Mouse (Mus musculus) cortical plate, adult 2 months (tissue): ENCODE results near the gene Hbq1a.

Experiments
- CTCF ChIP-seq: fragments of 200-500 bp; IDR thresholded peaks from 2 replicates; pipeline ENCODE4 v1.5.1; 2011; ENCODE audit warnings: mild to moderate bottlenecking, control low read depth, low read length; ENCODE audit not compliant: insufficient read depth; ENCODE audit errors: extremely low read depth
- POLR2A ChIP-seq: fragments of 200-500 bp; IDR thresholded peaks from 2 replicates; pipeline ENCODE4 v1.6.1; 2011; ENCODE audit warnings: mild to moderate bottlenecking, low read length, control low read depth; ENCODE audit not compliant: insufficient read depth; ENCODE audit errors: extremely low read depth

DNA sequence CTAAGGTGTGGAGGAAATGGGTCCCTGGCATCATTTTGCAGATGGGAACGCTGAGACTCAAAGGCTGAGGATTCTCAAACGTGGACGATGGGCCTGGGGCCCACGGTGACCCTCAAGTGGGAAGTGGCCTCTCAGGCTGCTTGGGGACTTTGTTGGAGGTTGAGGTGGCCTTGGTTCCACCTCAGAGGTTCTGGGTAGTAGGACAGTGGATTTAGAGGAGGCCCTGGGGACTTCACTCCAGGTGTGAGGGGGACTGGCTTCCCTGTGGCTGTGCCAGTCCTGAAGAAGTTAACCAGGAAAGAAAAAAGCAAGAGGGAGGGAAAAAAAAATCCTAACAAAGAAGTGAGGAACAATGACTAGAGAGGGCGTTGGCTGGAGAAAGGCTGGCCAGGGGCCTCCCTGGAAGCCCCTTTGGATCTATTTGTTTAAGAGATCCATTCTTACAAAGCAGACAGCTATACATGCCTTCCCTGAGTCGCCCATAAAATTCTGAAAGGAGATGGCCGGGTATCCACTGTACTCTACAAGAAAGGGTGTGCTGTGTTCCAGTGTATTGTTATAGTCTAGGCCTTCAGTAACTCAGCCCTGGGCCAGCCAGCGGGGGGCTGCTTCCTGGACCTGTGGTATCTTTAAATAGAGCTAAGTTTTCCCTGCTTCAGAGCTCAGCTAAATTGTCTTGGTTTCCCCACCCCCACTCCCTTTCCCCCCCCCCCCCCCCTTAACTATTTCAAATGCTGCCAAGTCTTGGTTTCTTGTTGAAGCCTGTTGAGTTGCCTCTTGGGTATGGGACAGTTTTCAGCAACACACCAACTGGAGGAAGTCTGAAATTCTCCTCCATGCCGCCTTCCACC lies 48.8 kb downstream of the Hbq1a start:
- TF ChIP-seq POLR2A: no peak
- no peak for TF ChIP-seq CTCF
